ENCODE assay signal across 11 mouse cellular contexts in genomic region chr12:89810146-89810545, GRCm38 (mm10).
"Had no signal": no experiment of that assay in that cellular context is flagged by ENCODE, and none has a peak within 500 bp of the region (broad histone marks: within the 10 kb centered on the region; RNA-seq: fewer than 3 reads in every experiment).

No protein-coding gene starts in this region.

- H3K36me3 ChIP-seq: kidney, embryonic 15.5 days; limb, embryonic 10.5 days; liver, embryonic 15.5 days; midbrain, embryonic 15.5 days; neural tube, embryonic 12.5 days had no signal

- H3K4me2 ChIP-seq: kidney, embryonic 15.5 days; liver, embryonic 11.5 days; liver, embryonic 15.5 days; midbrain, embryonic 15.5 days; neural tube, embryonic 12.5 days had no signal

- H3K27ac ChIP-seq: kidney, embryonic 15.5 days; left cerebral cortex, adult 2 months; limb, embryonic 10.5 days; liver, embryonic 15.5 days; midbrain, embryonic 15.5 days; neural tube, embryonic 12.5 days; stomach, postnatal 0 days had no signal

- H3K4me1 ChIP-seq: liver, embryonic 15.5 days had no signal

- DNase-seq: kidney, postnatal 14 days; lung, adult 2 months; thymus, postnatal 4 days had no signal

- H3K27me3 ChIP-seq: midbrain, embryonic 15.5 days had no signal

- ATAC-seq: midbrain, embryonic 15.5 days had no signal

- H3K9me3 ChIP-seq: kidney, embryonic 15.5 days; limb, embryonic 10.5 days; liver, embryonic 15.5 days; midbrain, embryonic 15.5 days; neural tube, embryonic 12.5 days had no signal

- H3K9ac ChIP-seq: kidney, embryonic 15.5 days; liver, embryonic 15.5 days; midbrain, embryonic 15.5 days; neural tube, embryonic 12.5 days had no signal

- H3K4me3 ChIP-seq: kidney, embryonic 15.5 days; left cerebral cortex, adult 2 months; limb, embryonic 10.5 days; liver, embryonic 15.5 days; midbrain, embryonic 15.5 days; neural tube, embryonic 12.5 days had no signal
